Mouse (Mus musculus): ENCODE data around the gene Twist2.
A peak's percentile ranks its signal among the peaks of the same experiment; 100 is the strongest.

The Twist2 gene

DNA sequence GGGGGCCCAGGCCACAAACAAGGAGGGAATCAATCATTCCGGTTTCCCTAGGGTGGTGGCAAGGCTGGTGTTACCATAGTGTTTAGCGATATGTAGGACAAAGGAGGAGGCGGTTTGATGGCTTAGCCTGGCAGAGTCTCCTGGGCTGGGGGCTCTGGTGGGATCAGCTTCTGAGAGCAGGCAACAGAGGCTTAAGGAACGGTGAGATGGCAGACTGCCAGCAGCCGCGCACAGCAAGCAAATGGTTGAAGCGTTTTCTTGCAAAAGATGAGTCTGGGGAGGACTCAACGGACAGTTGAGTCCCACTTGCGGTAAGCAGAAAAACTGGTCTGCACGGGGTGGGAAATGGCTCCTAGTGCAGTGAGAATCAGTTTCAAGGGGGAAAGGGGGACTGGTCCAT lies 19.3 kb downstream of the Twist2 start:
- DNase-seq: no peak

DNA sequence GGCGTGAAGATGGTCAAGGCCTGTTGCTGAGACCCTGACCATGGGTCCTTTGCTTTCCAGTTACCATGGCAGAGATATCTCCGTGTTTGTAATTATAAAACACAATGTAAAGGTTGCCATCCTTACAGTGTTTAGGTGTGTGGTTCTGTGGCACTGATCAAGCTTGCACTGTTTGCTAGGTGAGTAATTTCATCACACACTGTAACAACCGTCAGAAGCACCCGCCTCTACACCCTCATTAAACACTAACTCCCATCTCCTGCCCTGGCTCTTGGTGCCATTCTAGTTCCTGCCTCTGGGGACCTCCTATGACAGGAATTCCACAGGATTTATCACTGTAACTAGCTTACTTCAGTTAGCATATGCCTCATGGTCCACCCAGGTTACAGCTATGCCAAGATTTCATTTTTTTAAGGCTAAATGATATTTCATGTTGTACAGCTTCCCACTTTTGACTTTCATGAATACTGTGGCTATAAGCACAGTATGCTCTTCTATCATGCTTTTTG lies 21.1 kb downstream of the Twist2 start:
- no peak for DNase-seq

DNA sequence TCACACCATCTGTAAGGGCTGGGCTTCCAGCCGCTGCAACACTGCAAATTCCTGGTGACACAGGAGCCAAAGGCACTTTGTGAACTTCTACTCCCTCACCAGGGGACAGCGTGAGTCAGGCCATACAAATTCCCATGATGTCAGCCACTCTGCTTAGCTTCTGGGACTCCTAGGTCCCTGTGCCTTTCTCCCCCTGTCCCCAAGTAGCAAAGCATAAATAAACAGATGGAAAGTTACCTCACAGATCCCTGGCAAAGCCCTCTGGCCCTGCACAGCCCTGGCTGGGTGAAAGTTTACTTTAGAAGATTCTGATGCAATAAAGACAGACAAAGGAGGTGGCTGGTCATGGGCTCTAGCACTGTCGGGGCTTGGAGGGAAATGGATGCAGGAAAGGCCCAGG lies 22.3 kb downstream of the Twist2 start:
- DNase-seq: no peak

DNA sequence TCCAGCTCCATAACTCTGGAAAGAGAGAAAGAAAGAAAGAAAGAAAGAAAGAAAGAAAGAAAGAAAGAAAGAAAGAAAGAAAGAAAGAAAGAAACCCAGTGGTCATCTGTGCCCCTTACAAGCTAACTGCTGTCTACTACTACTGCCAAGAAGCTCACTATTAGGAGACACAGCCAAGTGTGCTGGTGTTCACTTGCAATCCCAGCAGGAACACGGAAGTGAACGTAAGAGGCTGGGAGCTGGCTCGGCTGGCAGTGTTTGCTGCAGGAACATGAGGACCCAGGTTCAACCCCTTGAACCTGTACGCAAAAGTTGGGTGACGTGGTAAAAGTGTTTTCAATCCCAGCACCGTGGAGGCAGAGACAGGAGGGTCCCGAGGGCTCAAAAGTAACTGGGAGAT lies 22.7 kb downstream of the Twist2 start:
- no peak for DNase-seq

DNA sequence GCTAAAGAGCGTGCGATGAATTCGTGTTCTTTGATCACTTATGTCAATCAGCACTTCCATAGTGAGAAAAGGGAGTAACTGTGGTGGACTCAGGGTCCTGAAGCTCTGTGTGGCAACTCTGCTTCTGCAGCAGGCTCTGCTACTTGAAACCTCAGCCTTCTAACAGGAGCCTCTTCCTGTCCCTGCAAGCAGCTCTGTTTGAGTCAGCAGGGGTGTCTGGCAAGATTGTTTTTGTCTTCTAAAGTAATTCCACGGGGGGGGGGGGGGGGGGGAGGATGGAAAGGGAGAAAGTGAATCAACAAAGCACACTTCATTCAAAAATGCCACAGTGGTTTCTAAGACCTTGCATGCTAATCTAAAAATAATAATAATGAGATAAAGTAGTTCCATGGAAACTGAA lies 24.0 kb downstream of the Twist2 start:
- no peak for DNase-seq

DNA sequence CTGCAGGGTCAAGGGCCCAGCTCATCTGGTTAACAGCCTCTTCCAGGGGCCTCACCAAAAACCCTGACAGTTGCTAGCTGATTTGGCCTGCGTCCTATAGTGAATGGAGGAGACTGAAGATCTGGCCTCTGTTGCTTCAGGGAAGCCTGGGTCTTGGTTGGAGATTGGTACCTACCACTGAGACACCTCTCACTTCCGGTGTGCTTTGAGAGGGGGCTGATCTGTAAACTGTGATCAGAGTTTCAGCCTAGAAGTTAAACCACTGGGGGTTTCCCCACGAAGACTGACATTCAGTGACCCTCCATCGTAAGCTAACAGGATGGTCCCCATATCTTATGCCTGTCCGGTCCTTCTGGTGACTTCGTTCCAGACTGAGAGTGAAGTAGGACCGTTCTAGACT lies 30.7 kb downstream of the Twist2 start:
- DNase-seq: no peak

DNA sequence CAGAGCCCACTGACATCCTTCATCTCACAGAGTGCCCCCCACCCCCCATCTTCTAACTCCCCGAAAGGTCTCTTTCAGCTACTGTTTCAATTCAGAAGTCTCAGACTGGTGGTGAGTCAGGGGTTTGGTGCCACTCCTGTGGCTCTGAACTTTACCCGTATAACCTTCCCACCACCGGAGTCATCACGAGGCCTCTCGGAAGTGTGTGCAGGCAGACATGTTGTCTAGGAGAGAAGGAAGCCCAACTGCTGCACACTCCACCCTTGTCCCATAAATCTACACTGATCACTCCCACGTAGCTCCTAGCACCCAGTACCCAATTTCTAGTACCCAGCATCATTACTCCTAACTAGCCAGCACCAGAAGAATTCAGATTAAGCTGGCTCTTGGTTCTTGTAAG lies 38.3 kb downstream of the Twist2 start:
- DNase-seq: no peak

DNA sequence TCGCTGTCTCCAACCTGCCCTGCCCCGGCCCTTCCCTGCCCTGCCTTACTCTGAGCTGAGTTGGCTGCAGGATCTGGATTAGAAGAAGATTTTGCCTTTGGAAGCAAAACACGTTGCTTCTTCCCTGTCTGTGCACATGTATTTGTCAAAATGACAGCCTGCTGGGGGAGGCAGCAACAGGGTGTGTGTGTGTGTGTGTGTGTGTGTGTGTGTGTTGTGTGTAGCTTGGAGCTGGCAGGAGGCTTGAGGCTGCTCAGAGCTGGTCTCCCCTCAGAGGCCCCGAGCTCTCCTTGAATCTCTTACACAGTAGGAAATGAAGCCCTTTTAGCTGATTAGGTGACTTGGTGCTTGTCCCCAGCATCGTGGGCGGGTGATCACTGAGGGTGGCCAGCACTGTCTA lies 38.7 kb downstream of the Twist2 start:
- no peak for DNase-seq

DNA sequence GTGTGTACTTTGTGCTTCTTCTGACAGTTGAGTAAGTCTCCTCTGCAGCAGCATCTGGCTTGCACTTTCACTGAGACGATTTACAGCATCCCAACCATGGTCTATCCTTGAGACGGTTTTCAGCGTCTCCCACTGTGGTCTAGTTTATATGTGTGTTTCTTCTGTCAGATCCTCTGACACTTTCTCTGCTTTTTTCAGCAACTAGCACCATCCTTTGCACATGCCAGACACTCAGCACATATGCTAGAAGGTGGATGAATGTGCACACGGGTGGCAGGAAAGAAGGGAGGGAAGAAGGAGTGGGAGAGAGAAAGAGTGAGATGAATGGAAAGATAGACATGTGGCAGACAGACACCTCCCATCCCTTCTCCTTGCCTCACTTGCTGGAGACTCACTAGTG lies 43.0 kb downstream of the Twist2 start:
- no peak for DNase-seq

DNA sequence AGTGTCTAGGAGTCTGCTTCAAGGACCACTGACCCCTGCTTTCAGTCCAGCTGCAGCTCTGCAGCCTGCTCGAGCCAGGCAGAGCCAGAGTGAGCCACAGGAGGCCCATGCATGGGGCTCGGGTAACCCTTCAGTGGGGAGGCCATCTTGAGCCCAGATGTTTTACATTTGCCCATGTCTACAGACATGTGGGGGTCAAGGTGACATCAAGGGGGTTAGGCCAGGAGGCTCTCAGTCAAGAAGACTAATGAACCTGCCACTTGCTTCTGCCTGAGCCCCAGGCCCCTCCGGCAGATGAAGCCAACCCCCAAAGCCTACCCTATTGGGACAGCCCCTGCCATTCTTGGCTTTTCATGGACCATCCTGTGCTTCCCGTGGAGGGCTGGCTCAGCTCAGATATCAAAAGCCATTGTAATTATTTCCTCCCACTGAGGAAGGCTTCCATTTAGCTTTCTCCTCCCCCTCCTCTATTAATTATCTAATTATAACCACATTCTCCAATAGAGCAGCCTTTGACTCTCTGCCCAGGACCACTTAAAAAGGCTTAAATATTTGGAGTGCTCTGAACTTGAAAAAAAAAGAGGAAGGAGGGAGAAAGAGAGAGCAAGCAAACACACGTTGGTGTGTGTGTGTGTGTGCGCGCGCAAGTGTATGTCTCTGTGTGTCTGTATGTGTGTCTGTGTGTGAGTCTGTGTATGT lies 43.6 kb downstream of the Twist2 start:
- no peak for DNase-seq

DNA sequence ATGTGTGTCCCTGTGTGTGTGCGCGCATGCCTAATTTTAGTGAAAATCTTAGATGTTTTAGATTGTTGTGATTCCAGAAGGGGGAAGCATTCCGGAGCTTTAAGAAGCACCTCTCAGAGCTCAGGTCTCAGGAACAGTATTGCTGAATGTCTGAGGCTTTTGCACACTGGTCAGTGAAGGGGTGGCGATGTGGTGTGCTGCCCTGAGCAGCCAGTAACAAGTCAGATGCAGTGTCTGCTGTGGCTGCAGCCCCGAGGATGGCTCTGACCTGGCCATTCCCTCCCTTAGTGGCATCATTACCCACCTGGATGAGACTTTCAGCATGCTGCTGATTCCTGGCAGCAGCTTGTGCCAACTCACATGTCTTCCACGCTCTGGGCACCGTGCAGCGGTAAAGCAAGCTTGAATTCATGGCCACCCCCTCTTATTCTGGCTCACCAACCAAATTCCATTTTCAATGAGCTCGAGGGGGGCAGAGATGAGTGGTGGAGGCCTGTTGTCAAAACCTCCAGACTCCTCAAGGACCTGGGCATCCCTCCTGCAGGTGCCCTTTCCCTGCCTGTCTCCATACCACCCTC lies 44.2 kb downstream of the Twist2 start:
- no peak for DNase-seq

DNA sequence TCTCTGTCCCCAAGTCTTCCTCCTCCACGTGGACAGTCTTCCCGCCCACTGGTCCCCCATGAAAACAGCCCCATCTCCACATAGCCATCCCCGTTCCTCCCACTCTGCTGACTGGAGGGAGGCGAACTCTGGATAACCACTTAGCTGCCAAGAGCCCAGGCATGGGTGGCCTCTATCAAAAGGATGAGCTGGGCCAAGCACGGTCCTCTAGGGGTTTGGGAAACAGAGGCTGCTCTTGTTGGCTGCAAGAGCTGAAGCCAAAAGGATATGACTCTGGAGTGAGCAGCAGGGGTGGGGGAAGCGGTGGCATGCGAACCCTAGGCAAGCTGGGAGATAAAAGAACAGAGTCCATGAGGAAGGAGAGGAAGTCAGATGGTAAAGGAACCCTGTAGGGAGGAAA lies 50.0 kb downstream of the Twist2 start:
- no peak for DNase-seq

DNA sequence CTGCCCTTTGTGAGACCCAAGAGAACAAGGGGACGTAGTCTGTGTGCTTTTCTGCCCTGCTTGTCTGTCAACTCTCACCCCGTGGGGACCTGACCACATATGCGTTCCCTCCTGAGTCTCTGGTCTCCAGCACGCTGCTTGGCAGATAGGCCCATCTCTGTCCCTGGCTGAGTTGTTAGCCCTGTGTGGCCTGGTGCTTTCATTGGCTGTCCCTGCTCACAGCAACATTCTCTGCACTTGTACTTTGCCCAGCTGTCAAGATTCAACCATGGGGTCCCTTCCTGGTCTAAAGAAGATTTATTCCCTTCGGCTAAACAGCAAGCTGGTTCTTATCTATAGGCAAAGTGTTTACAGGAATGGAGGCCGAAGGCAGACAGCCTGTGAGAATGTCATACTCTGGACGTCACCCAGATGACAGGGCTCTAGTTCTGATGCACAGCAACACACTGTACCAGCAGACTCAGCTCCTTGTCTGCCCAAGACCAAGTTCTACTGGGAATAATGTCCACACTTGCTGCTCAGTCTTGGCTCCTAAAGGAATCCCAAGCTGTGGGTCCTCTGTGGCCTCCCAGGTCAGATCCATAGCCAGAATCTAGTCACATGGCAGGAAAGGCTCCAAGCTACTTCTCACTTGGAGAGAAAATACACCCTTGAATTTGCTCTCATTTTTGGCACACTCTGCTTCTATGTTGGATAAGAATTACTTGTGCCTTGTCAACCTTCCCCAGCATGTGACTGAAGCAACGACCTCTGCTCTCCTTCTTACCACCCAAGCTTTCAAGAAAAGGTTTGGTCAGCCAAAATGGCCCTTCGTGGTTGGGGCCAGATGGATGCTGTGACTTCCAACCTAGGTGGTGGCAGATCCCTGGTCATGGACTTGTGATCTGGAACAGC lies 55.8 kb downstream of the Twist2 start:
- no peak for DNase-seq

DNA sequence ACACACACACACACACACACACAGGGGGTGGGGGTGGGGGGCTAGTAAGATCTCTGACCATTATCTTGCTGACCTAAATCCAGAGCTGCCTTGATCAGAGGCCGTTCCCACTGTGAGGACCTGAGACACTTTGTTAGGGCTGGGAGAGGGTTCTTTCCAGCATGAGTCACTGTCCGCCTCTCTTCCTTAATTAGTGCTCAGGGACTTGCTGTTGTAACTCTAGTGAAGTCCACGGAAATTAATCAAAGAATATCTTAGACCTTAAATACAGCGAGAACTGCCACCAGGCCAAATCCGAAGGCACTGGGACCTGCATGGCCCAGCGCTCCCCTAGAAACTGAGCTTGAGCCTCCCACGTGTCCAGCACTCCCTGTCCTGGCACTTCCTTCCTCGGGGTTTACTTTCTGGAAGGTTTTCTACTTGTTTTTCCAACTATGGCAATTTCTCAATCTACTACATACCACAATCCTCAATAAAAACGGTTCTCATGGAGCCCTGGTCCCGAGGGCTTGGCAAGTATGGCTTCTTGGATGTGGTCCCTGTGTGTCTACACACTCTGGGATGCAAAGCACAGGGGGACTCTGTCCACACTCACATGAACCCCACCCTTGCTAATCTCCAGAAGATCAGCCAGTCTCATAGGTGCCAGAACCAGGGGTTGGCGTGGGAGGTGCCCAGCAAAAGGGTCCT lies 57.0 kb downstream of the Twist2 start:
- no peak for DNase-seq

DNA sequence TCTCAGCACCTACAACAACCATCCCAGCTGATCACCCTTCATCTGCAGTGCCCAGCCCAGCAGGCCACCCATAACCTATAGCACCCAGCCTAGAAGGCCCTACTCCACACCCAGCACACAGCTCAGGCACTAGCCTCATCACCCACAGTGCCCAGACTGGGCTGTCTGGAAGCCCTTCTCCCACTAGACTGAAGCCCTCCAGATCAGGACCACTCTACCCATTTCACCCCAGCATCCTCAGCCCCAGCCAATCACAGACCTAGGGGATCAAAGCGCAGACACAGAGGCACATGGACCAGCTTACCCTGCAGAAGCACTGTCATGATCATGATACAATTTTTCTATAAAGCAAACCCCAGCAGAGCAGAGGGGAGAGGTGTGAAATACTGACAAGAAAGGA lies 57.6 kb downstream of the Twist2 start:
- no peak for DNase-seq

DNA sequence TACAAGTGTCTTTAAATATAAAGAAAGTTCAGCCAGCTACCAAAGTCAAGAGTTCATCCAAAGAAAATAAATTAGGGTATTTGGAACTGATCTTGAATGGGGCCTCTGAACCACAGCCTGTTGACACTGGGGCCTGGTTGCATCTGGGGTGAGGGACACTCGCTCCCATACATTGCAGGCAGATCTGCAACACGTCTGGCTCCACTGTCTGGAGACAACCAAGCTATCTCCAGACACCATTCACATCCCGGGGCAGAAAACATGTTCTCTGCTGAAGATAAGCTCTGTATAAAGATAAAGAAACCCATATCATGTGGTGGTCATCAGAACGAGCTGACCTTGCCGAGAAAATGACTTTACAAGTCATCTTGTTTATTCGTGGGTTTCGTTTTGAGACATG lies 60.2 kb downstream of the Twist2 start:
- no peak for DNase-seq

DNA sequence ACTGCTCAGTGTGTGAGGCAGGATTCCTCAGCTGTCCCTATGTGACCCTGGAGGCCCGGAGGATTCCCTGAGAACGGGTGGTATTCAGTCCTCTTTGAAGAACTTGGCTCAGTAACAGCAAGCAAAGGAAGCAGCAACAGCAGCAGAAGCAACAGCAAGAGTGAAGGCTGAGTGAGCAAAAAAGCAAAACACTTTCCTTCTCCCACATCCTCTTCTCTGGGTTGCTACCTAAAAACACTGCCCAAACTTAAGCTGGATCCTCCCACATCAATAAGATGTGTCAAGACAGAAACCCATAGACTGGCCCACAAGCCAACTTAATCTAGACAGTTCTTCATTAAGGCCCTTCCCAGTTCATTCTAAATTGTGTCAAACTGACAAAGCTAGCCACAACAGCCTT lies 64.7 kb downstream of the Twist2 start:
- DNase-seq: no peak

DNA sequence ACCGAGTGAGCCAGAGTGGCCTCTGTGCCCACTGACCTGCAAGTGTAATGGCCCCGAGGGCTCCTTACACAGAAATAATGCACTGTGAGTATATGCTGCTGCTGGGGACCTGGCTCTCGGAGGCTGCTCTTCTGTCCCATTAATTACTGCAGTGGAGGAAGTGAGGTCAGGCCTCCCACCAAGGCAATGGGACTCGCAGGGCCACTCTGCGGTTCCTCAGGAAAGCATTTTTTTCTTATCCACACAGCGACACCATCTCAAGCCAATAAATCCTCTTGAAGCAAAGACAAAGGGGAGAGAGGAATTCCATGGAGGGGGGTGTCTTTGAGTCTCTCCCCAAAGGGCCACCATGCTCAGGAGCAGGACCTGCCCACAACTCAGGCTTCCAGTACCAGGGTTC lies 69.8 kb downstream of the Twist2 start:
- DNase-seq: no peak

DNA sequence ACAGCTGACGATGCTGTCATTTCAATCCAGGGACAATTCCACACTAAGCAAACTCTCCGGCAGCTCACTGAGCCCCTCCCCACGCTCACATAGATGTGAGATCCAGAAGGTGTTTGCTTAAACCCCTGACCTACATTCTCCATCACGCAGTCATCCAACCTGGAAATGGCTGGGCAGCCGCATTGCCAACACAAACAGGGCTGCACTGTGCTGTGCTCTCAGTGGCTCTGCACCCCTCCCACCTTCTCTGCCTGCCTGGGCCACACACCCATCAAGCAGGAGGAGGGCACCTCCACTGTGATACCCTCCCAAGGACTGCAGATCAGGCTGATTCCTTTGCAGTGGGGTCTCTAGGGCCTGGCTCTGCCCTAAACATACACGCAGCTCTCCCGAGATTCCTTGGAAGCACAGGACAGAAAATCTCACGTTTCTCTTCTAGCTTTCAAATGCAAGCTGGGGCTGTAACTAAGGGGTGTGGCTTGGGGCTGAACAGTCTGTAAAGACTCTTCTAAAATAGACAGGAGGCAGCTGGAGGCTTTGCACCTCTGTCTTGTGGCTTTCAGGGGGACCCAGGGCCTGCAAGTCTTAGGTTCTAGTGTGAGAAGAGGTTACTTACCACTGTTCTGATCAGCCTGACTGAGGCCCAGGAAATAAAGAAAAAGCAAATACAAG lies 71.3 kb downstream of the Twist2 start:
- DNase-seq: no peak

DNA sequence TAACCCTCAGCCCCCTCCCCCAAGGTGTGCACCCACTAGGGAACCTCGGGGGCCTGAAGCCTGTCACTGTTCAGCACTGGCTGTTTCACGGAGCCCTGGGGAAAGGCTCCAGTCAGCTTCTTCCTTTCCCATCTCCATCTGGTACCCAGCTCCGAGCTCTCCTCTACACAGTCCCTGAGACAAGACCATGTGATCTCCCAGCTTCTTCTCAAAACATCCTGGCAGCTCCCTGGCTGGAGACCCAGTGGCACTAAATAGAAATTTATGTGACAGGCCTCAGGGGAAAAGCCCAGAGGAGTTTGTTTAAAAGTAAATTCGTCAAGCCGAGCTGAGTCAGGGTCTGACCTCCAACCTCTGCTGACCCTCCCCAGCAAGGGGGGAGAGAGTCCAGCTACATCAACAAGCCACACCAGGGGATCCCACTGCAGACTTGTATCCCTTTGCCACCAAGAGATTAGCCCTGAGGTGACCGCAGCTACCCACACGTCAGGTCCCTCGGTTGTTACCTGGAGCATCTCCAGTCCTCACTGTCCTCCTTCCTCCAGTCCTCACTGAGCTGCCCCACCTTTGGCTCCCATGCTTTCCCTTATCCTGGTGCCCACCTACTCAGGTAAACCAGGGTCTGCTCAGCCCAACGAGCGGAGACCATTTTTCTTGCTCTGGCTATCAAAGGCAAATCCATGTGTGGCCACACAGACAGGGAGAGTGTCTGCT lies 72.5 kb downstream of the Twist2 start:
- no peak for DNase-seq

DNA sequence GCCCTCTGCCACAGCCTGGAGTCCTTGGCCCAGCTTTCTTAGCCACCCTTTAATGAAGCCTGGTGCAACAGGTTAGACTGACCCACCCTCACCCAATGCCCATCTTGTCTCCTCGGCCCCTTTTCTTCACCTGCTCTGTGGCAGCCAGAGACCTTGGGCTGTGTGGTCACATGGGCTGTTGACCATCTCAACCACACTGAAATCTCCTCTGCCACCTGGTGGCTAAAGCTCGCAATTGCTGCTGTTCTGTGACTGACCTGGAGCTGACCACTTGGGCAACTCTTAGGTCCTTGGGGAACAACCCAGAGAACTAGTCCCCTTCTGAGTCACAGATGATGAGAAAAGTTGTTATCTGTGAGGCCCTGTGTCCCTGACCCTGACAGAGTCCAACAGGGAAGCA lies 73.4 kb downstream of the Twist2 start:
- peak; percentile 44 for DNase-seq
